Mouse (Mus musculus) urinary bladder, postnatal 10 days (tissue): ENCODE measurements around the gene Trim71.
"Not testable (repeated sequence)": the region's sequence is repeated elsewhere in the genome, so short reads cannot be mapped to it uniquely, and the experiment has no call there.

Experiments
- DNase-seq: peaks from one replicate; pipeline ENCODE4 v3.0.0; 2022; ENCODE audit warnings: low spot score

Gene Trim71

GRCm38 (mm10) chr9:114525891-114526290, 38.3 kb downstream of the Trim71 start:
- DNase-seq, result no peak

- DNase-seq, result no peak
Measured at GRCm38 (mm10) chr9:114525073-114525633, 39.0 kb downstream of the Trim71 start.

- no peak for DNase-seq
Measured at GRCm38 (mm10) chr9:114522501-114522900, 41.7 kb downstream of the Trim71 start.

GRCm38 (mm10) chr9:114522041-114522440, 42.1 kb downstream of the Trim71 start:
- DNase-seq, result no peak

- not testable (repeated sequence) for DNase-seq
Measured at GRCm38 (mm10) chr9:114520529-114520928, 43.6 kb downstream of the Trim71 start.

- no peak for DNase-seq
Measured at GRCm38 (mm10) chr9:114518812-114519477, 45.2 kb downstream of the Trim71 start.

GRCm38 (mm10) chr9:114517924-114518497, 46.2 kb downstream of the Trim71 start:
- DNase-seq, result no peak

GRCm38 (mm10) chr9:114515364-114515763, 48.8 kb downstream of the Trim71 start, which contains the start of gene C130032M10Rik:
Gene C130032M10Rik (plus strand): TSS chr9:114515697.
- DNase-seq, result no peak

- no peak for DNase-seq
Measured at GRCm38 (mm10) chr9:114512831-114513230, 51.3 kb downstream of the Trim71 start.

- no peak for DNase-seq
Measured at GRCm38 (mm10) chr9:114509785-114510184, 54.4 kb downstream of the Trim71 start.

- no peak for DNase-seq
Measured at GRCm38 (mm10) chr9:114507421-114507820, 56.7 kb downstream of the Trim71 start.

GRCm38 (mm10) chr9:114506564-114506963, 57.6 kb downstream of the Trim71 start:
- no peak for DNase-seq

GRCm38 (mm10) chr9:114504816-114505215, 59.4 kb downstream of the Trim71 start, which contains the start of gene Ccr4:
Gene Ccr4 (minus strand): TSS chr9:114504916.
- DNase-seq, result no peak

- DNase-seq, result no peak
Measured at GRCm38 (mm10) chr9:114502711-114503427, 61.3 kb downstream of the Trim71 start.

- no peak for DNase-seq
Measured at GRCm38 (mm10) chr9:114501913-114502312, 62.3 kb downstream of the Trim71 start.

- no peak for DNase-seq
Measured at GRCm38 (mm10) chr9:114501111-114501510, 63.1 kb downstream of the Trim71 start.

GRCm38 (mm10) chr9:114499783-114500515, 64.2 kb downstream of the Trim71 start:
- DNase-seq, result no peak

GRCm38 (mm10) chr9:114498218-114498617, 66.0 kb downstream of the Trim71 start:
- DNase-seq, result peak; percentile 74

GRCm38 (mm10) chr9:114496469-114496868, 67.7 kb downstream of the Trim71 start:
- DNase-seq, result no peak

GRCm38 (mm10) chr9:114487481-114488258, 76.5 kb downstream of the Trim71 start:
- DNase-seq, result no peak

- DNase-seq, result no peak
Measured at GRCm38 (mm10) chr9:114486808-114487207, 77.4 kb downstream of the Trim71 start.
